Mouse (Mus musculus) CD4-positive, CD25-positive, alpha-beta regulatory T cell, adult 4 months (primary cell): ENCODE measurements around the gene Adamtsl4. TPM values are rescaled to one million over a fixed set of nuclear protein-coding genes. Genes with fewer than 3 reads are reported as not detected.
A peak's percentile ranks its signal among the peaks of the same experiment; 100 is the strongest.
"Not testable (repeated sequence)": the region's sequence is repeated elsewhere in the genome, so short reads cannot be mapped to it uniquely, and the experiment has no call there.

Experiments
- ATAC-seq: one replicate; pipeline ENCODE4 v1.8.0; 2017
- polyA plus RNA-seq, 2 experiments: library from polyadenylated mRNA; unstranded; fragments of 100-300 nt; shearing (Covaris generic); gene quantifications; one replicate each; pipeline ENCODE4 v1.2.1; 2017

Adamtsl4 gene
- polyA plus RNA-seq, 2 experiments from 2014 or later = 2.3 to 5.2 TPM

- no peak for ATAC-seq
These were observed 12.2 kb downstream of the Adamtsl4 start for GRCm38 (mm10) chr3:95675301-95676092.

DNA sequence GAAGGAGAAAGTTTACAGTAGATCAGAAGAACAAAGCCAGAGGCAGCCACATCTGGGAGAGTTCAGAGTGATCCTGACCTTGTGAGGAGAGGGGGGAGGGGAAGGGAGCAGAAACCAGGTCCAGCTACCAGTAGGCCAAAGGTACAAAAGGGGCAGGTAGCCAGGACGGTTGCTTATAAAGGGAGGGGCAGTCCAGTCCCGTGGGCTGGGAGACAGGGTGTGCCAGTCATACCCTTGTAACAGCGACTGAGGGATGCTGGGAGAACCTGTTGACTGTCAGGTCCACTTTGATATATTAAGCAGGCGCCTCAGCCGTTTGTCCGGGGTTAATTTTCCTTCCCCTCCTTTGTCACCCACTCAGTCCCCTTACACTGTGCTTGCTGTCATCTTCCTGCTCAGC is 12.9 kb downstream of the Adamtsl4 start:
- ATAC-seq = no peak

- peak; percentile 68 for ATAC-seq
These were observed 13.5 kb downstream of the Adamtsl4 start for GRCm38 (mm10) chr3:95674236-95674635.

DNA sequence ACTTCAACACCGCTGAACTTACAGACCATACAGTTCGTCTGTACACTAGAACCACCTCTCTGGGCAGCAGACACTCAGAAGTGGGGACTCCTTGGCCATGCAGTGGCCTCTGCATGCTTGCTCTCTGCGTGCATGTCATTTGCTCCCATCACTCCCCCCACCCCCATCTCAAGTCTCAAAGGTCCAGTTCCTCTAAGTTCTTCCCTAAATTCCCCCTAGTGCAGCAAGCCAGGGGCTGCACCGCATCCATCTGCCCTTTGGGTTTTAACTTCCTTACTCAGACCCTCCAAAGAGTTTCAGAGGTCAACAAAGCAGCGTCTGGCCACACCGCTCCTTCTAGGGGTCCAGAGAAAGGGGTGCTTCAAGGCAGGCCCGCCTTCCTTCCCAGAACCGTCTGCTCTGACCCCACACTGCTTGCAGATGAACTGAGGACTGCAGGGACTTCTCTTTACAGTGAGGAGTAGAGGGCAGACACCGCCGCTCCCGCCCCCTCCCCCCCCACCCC is 14.0 kb downstream of the Adamtsl4 start:
- ATAC-seq = no peak

DNA sequence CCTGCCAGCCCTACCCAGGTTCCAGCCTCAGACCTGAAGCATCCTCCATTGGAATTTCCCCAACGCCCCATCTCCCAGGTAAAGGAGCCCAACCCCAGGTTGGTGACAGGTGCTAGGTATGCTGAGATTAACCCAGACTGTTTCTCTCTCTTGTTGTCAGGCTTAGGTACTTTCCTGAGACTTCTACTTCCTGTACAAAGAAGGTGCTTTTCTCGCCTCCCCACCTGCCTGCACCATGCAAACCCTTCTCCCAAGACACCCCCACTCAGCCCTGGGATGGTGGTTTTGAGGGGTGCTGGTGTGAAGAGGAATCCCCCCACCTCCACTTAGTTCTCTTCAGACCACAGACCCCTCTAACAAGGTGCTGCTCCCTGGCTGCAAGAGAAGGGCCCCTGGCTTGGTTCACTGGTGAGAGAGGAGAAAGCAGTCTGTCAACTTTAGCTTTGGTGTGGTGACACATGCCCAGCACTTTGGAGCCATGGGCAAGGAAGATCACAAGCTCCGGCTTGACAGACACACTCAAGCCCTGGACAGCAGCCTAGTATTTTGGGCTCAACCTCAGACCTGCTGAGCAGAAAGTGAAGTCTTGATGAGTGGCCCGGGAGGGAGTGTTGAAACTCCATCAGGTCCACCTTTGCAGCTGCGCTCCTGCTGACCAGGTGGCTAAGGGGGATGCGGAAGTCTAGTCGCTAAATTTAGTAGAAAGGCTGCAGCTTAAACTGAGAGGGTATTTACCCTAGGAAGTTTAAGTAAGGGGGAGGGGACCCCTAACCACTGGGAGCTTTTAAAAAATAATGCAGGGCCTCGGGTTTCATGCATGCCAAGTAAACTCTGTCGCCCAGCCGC is 14.6 kb downstream of the Adamtsl4 start:
- peak; percentile 62 for ATAC-seq

DNA sequence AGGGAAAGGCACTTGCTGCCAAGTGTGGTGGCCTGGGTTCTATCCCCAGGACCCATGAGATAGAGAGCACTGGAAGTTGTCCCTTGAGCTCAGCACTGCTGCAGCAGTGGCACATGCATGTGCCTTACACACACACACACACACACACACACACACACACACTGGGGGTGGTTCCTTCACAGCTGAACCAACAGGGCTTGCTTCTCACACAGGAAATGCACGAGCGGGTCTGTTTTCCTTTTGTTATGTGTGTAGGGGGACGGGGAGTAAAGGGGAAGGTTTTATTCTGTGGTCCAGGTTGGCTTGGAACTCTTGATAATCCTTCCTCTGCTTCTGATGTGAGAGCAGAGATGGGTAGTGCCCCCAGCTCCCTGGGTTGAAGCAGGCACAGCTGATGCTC is 15.3 kb downstream of the Adamtsl4 start:
- ATAC-seq = peak; percentile 35

GRCm38 (mm10) chr3:95671201-95671600 is 16.5 kb downstream of the Adamtsl4 start:
- ATAC-seq = no peak

- not testable (repeated sequence) for ATAC-seq
These were observed 17.3 kb downstream of the Adamtsl4 start for GRCm38 (mm10) chr3:95670419-95670818.

- ATAC-seq = peak; percentile 2
These were observed 18.4 kb downstream of the Adamtsl4 start for GRCm38 (mm10) chr3:95669309-95669665.

DNA sequence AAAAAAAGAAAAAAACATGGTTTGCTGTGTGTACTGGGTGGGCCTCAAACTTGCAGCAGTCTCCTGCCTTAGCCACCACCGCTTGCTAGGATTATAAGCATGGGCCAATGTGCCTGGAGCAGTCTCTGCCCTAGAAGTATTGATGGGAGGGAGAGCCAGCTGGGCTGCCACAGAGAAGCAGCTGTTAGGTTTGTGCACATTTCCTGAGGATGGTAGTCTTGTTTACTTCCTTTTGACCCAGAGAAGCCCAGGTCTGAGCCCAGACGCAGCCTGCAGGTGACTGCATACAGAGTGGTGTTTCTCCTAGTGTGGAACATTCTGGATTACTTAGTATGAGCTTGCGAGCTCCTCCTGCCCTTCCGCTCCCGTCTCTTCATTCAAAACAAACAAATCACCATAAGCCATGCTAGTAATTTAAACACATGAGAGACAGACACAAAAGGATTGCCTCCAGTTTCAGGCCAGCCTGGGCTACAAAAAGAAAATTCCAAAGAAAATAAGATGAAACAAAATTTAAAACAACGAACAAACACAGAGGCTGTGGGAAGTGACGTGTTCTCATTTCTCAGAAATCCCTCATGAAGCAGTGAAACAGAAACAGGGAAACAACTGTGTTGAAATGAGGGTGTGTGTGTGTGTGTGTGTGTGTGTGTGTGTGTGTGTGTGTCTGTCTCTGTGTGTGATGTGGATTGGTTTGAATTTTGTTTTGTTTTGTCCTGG is 19.0 kb downstream of the Adamtsl4 start:
- peak; percentile 25 for ATAC-seq

GRCm38 (mm10) chr3:95668026-95668425 is 19.7 kb downstream of the Adamtsl4 start:
- ATAC-seq = no peak

- ATAC-seq = no peak
These were observed 20.2 kb downstream of the Adamtsl4 start for GRCm38 (mm10) chr3:95667521-95667920.

- peak; percentile 55 for ATAC-seq
These were observed 21.4 kb downstream of the Adamtsl4 start for GRCm38 (mm10) chr3:95666124-95666844.

- no peak for ATAC-seq
These were observed 22.8 kb downstream of the Adamtsl4 start for GRCm38 (mm10) chr3:95664940-95665352.

DNA sequence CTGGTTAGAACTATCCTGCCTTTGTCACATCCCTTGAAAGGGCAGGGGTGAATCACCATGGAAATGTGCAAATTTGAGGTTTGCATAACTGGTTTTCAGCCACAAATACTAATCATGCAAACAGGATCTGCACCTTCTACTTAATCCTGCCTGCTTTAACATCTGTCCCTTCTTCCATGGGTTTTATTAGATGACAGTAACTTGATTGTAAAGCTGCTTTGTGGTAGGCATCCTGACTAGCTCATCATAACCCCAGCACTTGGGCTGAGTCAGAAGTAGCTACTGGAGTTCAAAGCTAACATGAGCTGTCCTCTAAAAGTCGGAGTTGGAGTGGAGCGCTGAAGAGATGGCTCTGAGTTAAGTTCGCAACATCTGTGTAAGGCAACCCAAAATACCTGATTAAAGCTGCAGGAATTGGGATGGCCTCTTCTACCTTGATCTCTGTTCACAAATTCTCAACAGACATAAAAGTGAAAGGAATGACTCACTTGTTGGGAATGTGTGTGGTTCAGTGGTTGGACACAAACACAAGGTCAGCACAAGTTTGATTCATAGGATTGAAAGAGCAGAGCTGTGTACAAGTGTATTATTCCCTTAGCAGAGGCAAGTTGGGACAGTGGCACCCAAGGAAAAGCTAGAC is 23.6 kb downstream of the Adamtsl4 start:
- ATAC-seq = no peak

DNA sequence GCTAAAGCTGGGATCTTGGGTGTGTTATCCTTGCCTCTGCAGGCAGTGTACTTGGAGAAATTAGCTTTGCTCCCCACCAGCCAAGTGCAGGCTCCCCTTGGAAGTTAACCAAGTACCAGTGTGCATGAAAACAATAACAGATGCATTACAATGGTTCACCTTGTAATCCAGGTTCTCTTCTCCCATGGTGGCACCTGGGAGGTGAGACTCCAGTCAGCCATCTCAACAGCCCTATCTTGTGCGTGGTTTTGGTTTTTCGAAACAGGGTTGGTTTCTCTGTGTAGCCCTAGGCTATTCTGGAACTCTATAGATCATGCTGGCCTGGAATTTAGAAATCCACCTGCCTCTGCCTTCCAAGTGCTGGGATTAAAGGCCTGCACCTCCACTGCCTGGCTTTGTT is 24.2 kb downstream of the Adamtsl4 start:
- no peak for ATAC-seq

- ATAC-seq = no peak
These were observed 24.8 kb downstream of the Adamtsl4 start for GRCm38 (mm10) chr3:95662724-95663449.

DNA sequence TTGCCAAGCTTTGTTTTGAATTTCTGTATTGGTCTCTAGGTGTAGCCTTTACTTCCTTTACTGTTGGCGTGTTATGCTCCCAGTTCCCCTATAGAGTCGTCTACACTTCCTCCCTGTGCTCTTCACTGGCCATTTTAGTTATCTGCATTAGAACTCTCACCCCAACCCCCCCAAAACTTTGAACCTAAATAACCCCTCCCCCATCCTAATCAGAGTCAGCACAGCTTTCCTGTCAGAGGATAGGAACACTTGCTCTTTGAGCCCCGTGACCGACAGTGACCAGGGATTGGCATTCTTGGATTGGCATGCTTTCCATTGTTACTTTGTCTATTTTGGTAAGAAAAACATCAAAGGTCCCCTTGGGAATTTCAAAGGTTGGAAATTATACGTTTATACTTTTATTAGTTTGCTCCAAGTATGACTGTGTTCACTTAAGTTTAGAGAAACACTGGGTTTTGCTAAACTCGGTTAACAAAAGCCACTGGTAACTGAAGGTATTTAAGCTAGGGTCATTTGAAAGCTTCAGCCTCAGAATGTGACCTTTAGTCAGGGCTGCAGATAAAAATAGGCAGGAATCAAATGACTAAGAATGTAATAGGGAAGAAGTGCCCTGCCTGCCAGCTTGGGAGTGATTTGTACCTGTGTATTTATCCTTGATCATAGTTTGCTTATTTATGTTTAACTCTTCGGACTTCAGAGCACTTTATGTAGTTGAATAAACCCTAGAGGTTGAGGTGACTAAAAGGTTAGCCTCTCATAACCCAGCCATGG is 25.6 kb downstream of the Adamtsl4 start:
- ATAC-seq = no peak

- ATAC-seq = no peak
These were observed 26.8 kb downstream of the Adamtsl4 start for GRCm38 (mm10) chr3:95660788-95661478.

DNA sequence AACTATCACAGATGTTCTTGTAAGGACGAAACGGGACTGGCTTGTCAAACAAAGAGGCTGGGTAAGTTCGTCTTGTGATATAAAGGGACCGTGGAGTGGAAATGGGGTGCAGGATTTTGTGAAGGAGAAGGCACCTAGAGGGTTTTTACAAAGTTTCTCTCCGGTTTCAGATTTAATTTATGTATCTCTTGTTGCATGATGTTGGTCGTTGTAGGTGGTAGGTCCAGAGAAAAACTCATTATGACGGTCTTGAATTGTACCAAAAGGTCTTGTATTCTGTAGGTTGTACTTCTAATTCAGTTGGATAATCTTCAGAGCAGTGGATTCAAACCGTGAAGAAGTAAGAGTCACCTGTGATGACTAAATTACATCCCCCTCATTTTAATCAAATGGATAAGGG is 27.8 kb downstream of the Adamtsl4 start:
- no peak for ATAC-seq
